Mouse (Mus musculus) G1E (cell line): Measurements from ENCODE around the gene Sorbs1.

ENCODE experiments used
- CTCF ChIP-seq: IDR thresholded peaks from 2 replicates; pipeline ENCODE4 v1.5.1; 2012; ENCODE audit warnings: low read depth, low read length, inconsistent platforms, mixed read lengths
- GATA1 ChIP-seq: IDR thresholded peaks from 2 replicates; pipeline ENCODE4 v1.6.1; 2012; ENCODE audit warnings: borderline replicate concordance, low read length, inconsistent platforms, mixed read lengths
- GATA2 ChIP-seq: IDR thresholded peaks from 2 replicates; pipeline ENCODE4 v1.6.1; 2012; ENCODE audit warnings: low read depth, low read length, inconsistent platforms, borderline replicate concordance
- POLR2AphosphoS5 ChIP-seq: IDR thresholded peaks from 2 replicates; pipeline ENCODE4 v1.6.1; 2012; ENCODE audit warnings: low read depth, low read length, inconsistent platforms; ENCODE audit not compliant: insufficient replicate concordance
- TAL1 ChIP-seq: conservative IDR thresholded peaks from 2 replicates; pipeline ENCODE4 v1.6.1; 2012; ENCODE audit warnings: low read depth, low read length, inconsistent platforms, mixed read lengths

DNA sequence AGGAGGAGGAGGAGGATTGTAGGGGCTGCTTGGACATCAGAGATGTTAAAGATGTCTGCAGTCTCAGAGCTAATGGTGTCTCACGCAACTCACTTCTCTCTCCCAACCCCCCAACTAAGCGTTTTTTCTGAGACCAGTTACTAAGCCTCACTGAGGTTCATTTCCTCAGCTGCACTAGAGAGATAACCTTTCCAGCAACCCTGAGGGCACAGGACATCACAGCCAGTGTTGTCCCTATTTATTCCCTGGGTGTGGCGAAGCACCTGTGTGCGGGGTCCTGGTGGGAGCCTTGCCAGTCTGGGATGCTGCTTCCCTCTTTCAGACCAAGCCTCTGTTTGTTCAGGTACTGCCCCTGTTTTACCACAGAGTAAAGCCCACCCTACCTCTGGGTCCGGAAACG lies 23.9 kb downstream of the Sorbs1 start:
- TF ChIP-seq TAL1 (0 out of 2 replicates have a peak, but pooled peaks have one; percentile 25), GATA1 (no peak), CTCF (no peak), POLR2AphosphoS5 (no peak), GATA2 (no peak)
